Mouse (Mus musculus) lung, postnatal 4 days (tissue): ENCODE measurements around the gene Enpp1.

Experiments used
- DNase-seq, 2 experiments: peaks; one replicate each; pipeline ENCODE4 v3.0.0; 2021

The Enpp1 gene

DNA sequence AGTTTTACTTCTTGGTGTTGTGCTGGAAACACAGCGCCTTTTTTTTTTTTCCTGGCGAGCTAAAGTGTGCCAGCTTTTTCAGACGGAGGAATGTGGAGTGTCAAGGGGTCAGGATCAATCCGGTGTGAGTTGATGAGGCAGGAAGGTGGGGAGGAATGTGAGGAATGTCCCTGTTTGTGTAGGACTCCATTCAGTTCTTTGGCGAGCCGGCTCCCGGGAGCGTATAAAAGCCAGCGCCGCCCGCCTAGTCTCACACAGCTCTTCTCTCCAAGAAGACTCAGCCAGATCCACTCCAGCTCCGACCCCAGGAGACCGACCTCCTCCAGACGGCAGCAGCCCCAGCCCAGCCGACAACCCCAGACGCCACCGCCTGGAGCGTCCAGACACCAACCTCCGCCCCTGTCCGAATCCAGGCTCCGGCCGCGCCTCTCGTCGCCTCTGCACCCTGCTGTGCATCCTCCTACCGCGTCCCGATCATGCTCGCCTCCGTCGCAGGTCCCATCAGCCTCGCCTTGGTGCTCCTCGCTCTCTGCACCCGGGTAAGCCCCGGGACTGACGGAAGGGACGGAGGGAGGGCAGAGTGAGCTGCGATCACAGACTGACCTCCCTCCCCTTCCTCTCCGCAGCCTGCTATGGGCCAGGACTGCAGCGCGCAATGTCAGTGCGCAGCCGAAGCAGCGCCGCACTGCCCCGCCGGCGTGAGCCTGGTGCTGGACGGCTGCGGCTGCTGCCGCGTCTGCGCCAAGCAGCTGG, 116.5 kb downstream of the Enpp1 start, which contains the start of gene Ccn2:
Gene Ccn2 (plus strand): TSS at position 193 of the 753 bp plus-strand sequence.
- peak; percentile 90 to 94 for DNase-seq

- DNase-seq = peak in 1 of 2 experiments; percentile 27
Observed at GRCm38 (mm10) chr10:24593556-24593955, 118.4 kb downstream of the Enpp1 start.

DNA sequence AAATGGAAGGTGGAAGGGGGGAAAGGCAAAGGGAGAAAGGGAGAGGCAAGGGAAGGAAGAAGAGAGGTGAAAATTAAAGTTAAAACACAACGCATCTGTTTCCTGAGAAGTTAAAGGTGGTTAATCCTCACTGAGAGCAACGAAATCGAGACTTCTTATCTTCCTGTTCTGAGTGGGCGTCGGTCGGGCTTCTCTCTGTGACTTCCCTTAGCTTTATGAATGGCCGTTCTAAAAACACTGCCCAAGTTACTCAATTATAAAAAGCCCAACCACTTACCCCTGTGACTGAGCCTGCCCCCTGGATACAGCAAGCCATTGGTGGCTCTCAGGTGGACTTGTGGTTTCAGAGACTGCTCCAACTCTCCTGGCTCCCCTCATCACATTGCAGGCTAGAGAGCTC, 119.0 kb downstream of the Enpp1 start:
- no peak for DNase-seq

DNA sequence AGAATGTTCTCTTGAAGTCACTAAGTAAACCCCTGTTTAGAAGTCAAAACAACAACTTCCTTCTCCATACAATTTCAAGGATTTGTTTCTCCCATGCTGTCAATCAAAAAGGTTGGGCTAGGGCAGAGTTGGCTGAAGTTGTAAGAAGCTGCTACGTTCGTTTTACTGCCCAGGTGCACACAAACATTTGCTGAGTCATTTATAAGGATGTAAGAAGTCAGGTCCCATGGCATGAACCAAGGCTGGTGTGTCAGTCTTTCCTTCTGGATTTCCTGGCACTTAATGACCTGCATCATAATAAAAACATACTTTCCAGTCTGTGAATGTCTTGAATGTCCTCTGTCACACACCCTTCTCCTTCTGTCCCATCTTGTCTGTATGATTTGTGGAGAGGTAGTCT, 119.6 kb downstream of the Enpp1 start:
- DNase-seq = no peak

DNA sequence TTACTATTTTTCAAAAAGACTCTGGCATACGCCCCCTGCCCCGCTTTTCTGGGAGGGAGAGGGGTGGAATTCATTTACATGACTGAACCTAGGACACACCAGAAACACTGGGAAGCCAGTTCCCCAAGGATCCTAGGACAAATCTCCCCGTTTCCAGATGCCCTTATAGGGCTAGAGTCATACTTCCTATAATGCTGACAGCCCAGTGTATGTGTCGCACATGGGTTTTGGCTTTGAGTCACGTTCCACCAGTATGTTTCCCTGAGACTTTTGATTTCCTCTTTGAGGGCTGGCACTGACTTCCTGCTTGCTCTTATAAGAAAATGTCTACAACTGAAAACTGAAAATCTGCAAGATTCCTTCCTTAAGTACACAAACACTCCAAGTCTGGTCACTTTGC, 120.2 kb downstream of the Enpp1 start:
- DNase-seq = peak in 1 of 2 experiments; percentile 16

DNA sequence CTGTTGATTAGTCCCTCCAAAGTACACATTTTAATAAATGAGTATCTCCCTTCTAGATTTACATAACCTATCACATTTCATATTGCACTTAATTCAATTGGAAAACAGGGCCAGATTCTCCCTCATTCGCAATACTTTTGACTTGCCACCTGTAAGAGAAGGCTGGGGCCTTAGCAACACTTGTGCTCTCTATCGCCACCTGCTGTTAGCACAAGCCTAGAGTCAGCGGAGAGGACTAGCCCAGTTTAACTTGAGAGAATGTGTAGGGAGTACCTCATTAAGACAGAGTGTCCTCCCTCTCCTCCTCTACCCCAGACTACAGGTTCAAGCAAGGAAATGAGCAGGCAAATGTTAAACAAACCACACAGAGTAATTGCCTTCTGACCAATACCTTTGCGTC, 120.8 kb downstream of the Enpp1 start:
- DNase-seq = peak; percentile 75 to 86

- no peak for DNase-seq
Observed at GRCm38 (mm10) chr10:24590546-24590945, 121.4 kb downstream of the Enpp1 start.

GRCm38 (mm10) chr10:24589238-24589637, 122.7 kb downstream of the Enpp1 start:
- DNase-seq = no peak

DNA sequence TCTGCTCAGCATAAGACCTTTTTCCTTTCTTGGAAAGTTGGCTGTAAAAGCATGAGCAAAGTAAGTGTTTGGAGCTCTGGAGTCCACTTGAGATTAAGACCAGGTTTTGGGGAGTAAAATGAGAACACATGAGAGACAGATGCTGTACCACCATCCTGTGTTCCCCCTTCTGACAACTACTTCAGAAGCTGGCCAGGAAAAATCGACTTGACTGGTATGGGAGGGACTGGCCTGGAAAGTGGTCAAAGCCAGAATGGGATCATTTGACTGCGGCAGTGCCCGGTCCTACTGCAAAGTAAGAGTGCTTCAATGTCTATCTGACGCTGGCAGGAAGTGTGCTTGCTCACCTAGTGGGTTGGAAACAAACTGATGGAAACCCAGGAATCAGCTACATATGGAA, 123.1 kb downstream of the Enpp1 start:
- no peak for DNase-seq
